Mouse (Mus musculus) intestine, embryonic 14.5 days (tissue): ENCODE measurements at regions not wholly inside any gene's neighbourhood (a gene's known extent, or its start where the extent isn't known, plus 50 kb on each side); places are given as distances from the start of the nearest gene placed in this dataset.

Source experiments
- ATAC-seq: fragments of 200-750 bp; cut with Nextera tagmentation; replicated peaks from 2 replicates; pipeline ENCODE4 v1.8.0; 2017; ENCODE audit warnings: low read depth, moderate number of reproducible peaks, moderate TSS enrichment, moderate library complexity; ENCODE audit not compliant: low FRiP score, low TSS enrichment
- DNase-seq: peaks from one replicate; pipeline ENCODE4 v3.0.0-alpha.2; 2018; ENCODE audit warnings: low spot score
- H3K27ac ChIP-seq: fragments of 300-500 bp; sonication (generic); 2 replicates; pipeline ENCODE4 v1.5.1; 2014; ENCODE audit warnings: low read depth, mild to moderate bottlenecking, control low read depth
- H3K27me3 ChIP-seq: fragments of 300-500 bp; sonication (generic); replicated peaks from 2 replicates; pipeline ENCODE4 v1.6.1; 2014; ENCODE audit warnings: low read length, control low read depth; ENCODE audit not compliant: control insufficient read depth, insufficient read depth
- H3K36me3 ChIP-seq: fragments of 300-500 bp; sonication (generic); 2 replicates; pipeline ENCODE4 v1.6.1; 2014; ENCODE audit warnings: low read length, control low read depth; ENCODE audit not compliant: control insufficient read depth, insufficient read depth
- H3K4me1 ChIP-seq: fragments of 300-500 bp; sonication (generic); replicated peaks from 2 replicates; pipeline ENCODE4 v1.6.1; 2014; ENCODE audit warnings: low read length, control low read depth, mixed read lengths; ENCODE audit not compliant: control insufficient read depth, insufficient read depth
- H3K4me2 ChIP-seq: fragments of 300-500 bp; sonication (generic); 2 replicates; pipeline ENCODE4 v1.6.1; 2014; ENCODE audit warnings: low read length
- H3K4me3 ChIP-seq: fragments of 300-500 bp; sonication (generic); 2 replicates; pipeline ENCODE4 v1.5.1; 2014; ENCODE audit warnings: low read depth, low read length, control low read depth, mixed read lengths
- H3K9ac ChIP-seq: fragments of 300-500 bp; sonication (generic); 2 replicates; pipeline ENCODE4 v1.6.1; 2014; ENCODE audit warnings: mild to moderate bottlenecking, low read length
- H3K9me3 ChIP-seq: fragments of 300-500 bp; sonication (generic); 2 replicates; pipeline ENCODE4 v1.6.1; 2016; ENCODE audit warnings: low read length, control low read depth; ENCODE audit not compliant: control insufficient read depth
- WGBS: fragments of 180-500 bp; shearing (Covaris S2); extraction: QIAGEN DNeasy Blood & Tissue Kit; methylation state at CpG from one replicate; pipeline ENCODE4 v1.1.7; 2014; 5-methylcytosine and 5-hydroxymethylcytosine counted together

- Histone ChIP-seq H3K4me3 (no peak overlapping the region), H3K9me3 (no peaks in the 10 kb centered on the region), H3K27me3 (no peaks in the 10 kb centered on the region), H3K36me3 (no peaks in the 10 kb centered on the region), H3K4me2 (no peak overlapping the region), H3K9ac (no peak overlapping the region), H3K4me1 (0 out of 2 replicates have a peak, but pooled peaks cover 2% of the 10 kb centered on the region), H3K27ac (no peak overlapping the region)
- ATAC-seq: no peak
- 89% methylated on average over 4 of the region's 4 CpGs for WGBS
- no peak for DNase-seq
These were observed 71.4 kb upstream of the Lmcd1 start for GRCm38 (mm10) chr6:112202120-112202519.

DNA sequence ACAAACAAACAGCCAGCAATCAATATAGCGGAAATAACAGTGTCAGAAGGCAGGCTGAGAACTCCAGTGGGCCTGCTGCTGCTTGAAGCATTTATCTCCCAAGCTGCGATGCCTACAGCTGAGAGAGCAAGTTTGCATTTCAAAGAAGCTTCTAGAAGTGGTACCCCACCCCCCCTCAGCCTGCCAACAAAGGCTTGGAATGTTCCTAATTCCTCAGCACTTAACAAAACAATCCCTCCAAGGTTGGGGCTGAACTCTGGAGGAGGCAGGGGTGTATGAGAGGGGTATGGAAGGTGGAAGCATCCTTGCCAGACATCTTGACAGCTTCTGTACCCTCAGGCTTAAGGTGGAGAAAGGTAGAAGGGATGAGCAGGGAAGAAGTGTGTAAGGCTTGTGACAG, 70.2 kb upstream of the Lmcd1 start:
- DNase-seq (no peak), ATAC-seq (no peak)
- Histone ChIP-seq H3K4me2 (no peak overlapping the region), H3K27me3 (no peaks in the 10 kb centered on the region), H3K36me3 (no peaks in the 10 kb centered on the region), H3K9me3 (no peaks in the 10 kb centered on the region), H3K27ac (no peak overlapping the region), H3K4me1 (0 out of 2 replicates have a peak, but pooled peaks cover 2% of the 10 kb centered on the region), H3K9ac (no peak overlapping the region), H3K4me3 (no peak overlapping the region)
- 14% methylated on average over 2 of the region's 2 CpGs for WGBS

DNA sequence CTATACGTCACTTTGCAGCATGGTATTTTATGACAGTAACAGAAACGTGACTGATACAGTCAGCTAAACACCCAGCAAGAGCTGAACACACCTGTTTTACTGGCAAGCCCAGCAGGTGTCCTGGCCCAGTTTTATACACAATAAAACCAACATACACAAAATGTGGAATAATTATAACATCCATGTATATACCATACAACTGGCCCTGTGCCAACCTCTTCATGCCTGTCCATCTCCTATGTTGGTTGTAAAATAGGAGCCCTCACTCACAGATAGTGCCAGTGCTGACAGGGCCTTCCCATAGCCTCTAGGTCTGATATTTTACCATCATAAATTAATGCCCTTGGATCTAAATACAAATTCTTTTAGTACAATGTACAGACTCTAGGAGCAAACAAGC, 68.6 kb upstream of the Lmcd1 start:
- 67% methylated on average over 2 of the region's 2 CpGs for WGBS

GRCm38 (mm10) chr6:112205420-112205995, 68.0 kb upstream of the Lmcd1 start:
- H3K4me2 ChIP-seq: no peak overlapping the region
- 77% methylated on average over 11 of the region's 11 CpGs for WGBS
- H3K4me3 ChIP-seq: no peak overlapping the region

More for the DNA sequence above, 68.6 kb upstream of the Lmcd1 start:
- ATAC-seq (no peak), DNase-seq (no peak)
- no peak overlapping the region for H3K4me3 ChIP-seq
- no peaks in the 10 kb centered on the region for H3K27me3 ChIP-seq
- peaks cover 3% of the 10 kb centered on the region for H3K4me1 ChIP-seq
- H3K27ac ChIP-seq: no peak overlapping the region
- no peaks in the 10 kb centered on the region for H3K36me3 ChIP-seq
- H3K9me3 ChIP-seq: no peaks in the 10 kb centered on the region
- no peak overlapping the region for H3K4me2 ChIP-seq
- no peak overlapping the region for H3K9ac ChIP-seq

DNA sequence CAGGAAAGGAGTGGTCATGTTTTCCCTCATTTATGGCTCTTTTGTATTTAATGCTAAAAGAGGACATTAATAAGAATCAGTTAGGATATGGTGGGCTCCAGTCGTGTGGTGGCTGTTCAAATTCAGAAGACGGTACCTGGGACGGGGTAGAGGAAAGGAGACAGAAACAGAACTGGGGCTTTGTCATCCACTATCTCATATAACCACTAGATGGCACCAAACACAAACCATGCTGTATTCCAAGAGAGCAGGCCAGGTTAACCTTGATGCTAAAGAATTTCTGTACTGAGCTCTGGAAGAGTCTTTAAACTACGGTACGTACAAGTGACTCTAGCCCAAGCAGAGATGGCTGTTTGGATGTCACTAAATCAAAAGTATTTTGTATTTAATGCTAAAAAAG, 66.3 kb upstream of the Lmcd1 start:
- ATAC-seq: no peak
- DNase-seq: peak; percentile 56

More at GRCm38 (mm10) chr6:112205420-112205995, 68.0 kb upstream of the Lmcd1 start:
- DNase-seq (no peak), ATAC-seq (no peak)
- Histone ChIP-seq H3K27me3 (no peaks in the 10 kb centered on the region), H3K27ac (no peak overlapping the region), H3K9ac (no peak overlapping the region), H3K36me3 (no peaks in the 10 kb centered on the region), H3K9me3 (no peaks in the 10 kb centered on the region), H3K4me1 (peaks cover 9% of the 10 kb centered on the region)

GRCm38 (mm10) chr6:112210238-112210950, 63.2 kb upstream of the Lmcd1 start:
- Histone ChIP-seq H3K4me2 (no peak overlapping the region), H3K9ac (no peak overlapping the region), H3K4me3 (no peak overlapping the region), H3K9me3 (no peaks in the 10 kb centered on the region), H3K27ac (peak overlapping the region; percentile 74), H3K4me1 (peaks cover 9% of the 10 kb centered on the region), H3K27me3 (no peaks in the 10 kb centered on the region), H3K36me3 (no peaks in the 10 kb centered on the region)
- WGBS: 8% methylated on average over 8 of the region's 8 CpGs
- DNase-seq (peak; percentile 72), ATAC-seq (peak; percentile 95)

More for the DNA sequence above, 66.3 kb upstream of the Lmcd1 start:
- no peaks in the 10 kb centered on the region for H3K36me3 ChIP-seq
- no peak overlapping the region for H3K9ac ChIP-seq
- peaks cover 11% of the 10 kb centered on the region for H3K4me1 ChIP-seq
- H3K4me3 ChIP-seq: no peak overlapping the region
- 25% methylated on average over 5 of the region's 5 CpGs for WGBS
- no peak overlapping the region for H3K27ac ChIP-seq
- H3K27me3 ChIP-seq: no peaks in the 10 kb centered on the region
- no peak overlapping the region for H3K4me2 ChIP-seq
- H3K9me3 ChIP-seq: no peaks in the 10 kb centered on the region

DNA sequence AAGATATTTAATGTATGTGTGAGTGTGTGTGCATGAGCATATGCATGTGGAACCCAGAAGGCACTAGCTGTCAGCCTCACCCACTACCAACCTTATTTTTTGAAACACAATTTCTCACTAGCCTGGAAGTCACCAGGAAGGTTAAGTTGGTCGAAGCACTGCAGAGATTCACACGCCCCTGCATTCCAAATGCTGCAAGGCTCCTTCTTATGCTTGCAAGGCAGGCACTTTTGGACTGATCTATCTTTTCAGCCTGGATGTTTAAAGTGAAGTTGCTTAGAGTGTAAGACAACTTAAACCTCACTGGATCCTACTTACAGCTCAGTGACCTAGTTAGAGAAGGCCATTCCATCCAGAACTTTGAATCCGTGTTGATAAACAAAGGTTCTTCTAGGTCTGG, 56.7 kb upstream of the Lmcd1 start:
- Histone ChIP-seq H3K27ac (no peak overlapping the region), H3K4me3 (no peak overlapping the region), H3K9me3 (no peaks in the 10 kb centered on the region), H3K4me1 (no peaks in the 10 kb centered on the region), H3K4me2 (no peak overlapping the region), H3K27me3 (no peaks in the 10 kb centered on the region), H3K9ac (no peak overlapping the region), H3K36me3 (no peaks in the 10 kb centered on the region)
- WGBS: 91% methylated on average over 3 of the region's 3 CpGs
- no peak for ATAC-seq
- no peak for DNase-seq

DNA sequence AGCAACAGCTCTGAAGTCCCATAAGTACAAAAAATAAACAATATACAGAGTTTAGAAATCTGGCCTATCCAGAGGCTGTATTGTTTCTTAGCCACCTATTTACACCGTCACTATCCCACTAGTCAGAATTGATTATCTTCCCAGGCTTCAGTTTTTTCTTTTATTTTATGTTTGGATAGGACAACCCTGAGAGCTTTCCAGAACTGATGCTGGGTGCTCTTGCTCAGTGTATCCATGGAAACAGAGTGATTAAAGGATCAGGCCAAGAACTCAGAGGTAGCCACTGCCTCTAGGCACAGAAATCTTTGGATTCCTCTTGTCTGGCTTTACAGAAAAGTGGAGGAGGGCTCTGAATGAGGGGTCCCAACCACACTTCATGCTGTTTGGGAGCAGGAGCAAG, 55.3 kb upstream of the Lmcd1 start:
- no peaks in the 10 kb centered on the region for H3K4me1 ChIP-seq
- ATAC-seq: no peak

DNA sequence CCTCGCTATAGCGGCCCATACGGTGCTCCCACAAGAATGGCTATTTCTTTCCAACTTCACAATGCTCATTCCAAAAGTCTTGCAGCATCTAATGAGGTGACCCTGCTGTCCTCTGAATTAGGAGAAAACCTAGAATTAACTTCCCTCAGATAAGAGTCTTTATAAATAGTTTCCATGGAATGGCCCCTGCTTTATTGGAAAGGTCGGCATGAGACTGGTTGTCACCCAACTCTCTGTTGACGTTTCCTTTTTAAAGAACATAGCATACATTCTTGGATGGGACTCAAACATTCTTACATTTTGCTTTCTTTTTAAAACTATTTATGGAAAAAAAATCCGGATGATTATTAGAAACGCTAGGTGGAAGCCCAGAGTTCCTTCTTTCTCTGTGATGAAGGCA, 53.9 kb upstream of the Lmcd1 start:
- no peak overlapping the region for H3K4me3 ChIP-seq
- no peaks in the 10 kb centered on the region for H3K9me3 ChIP-seq
- no peaks in the 10 kb centered on the region for H3K4me1 ChIP-seq
- DNase-seq (no peak), ATAC-seq (no peak)
- no peak overlapping the region for H3K4me2 ChIP-seq
- no peak overlapping the region for H3K27ac ChIP-seq
- no peaks in the 10 kb centered on the region for H3K36me3 ChIP-seq
- WGBS: 84% methylated on average over 7 of the region's 7 CpGs
- H3K9ac ChIP-seq: no peak overlapping the region
- H3K27me3 ChIP-seq: no peaks in the 10 kb centered on the region

More for the DNA sequence above, 55.3 kb upstream of the Lmcd1 start:
- H3K4me3 ChIP-seq: no peak overlapping the region
- H3K27ac ChIP-seq: no peak overlapping the region
- H3K9me3 ChIP-seq: no peaks in the 10 kb centered on the region
- no peak overlapping the region for H3K9ac ChIP-seq
- H3K4me2 ChIP-seq: no peak overlapping the region
- WGBS: 57% methylated on average over 1 of the region's 1 CpGs
- H3K36me3 ChIP-seq: no peaks in the 10 kb centered on the region
- DNase-seq: no peak
- no peaks in the 10 kb centered on the region for H3K27me3 ChIP-seq
